Mouse (Mus musculus): ENCODE measurements around the gene Eprs. TPM values are rescaled to one million over a fixed set of nuclear protein-coding genes. Genes with fewer than 3 reads are reported as not detected.
A peak's percentile ranks its signal among the peaks of the same experiment; 100 is the strongest.

Eprs gene
- polyA plus RNA-seq, 1 experiment from 2014 or later, result 147 TPM

DNA sequence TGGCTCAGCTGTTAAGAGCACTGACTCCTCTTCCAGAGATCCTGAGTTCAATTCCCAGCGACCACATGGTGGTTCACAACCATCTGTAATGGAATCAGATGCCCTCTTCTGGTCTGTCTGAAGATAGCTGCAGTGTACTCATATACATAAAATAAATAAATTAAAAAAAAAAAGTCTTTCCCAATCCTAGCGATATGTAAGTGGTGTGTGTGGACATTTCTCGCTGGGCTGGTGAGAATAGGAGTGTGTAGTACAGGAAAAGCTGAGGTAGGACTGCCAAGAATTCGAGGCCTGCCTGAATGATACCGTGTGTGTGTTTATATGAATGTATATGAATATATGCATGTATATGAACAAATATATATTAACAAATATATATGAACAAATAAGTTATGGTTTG lies 31.5 kb upstream of the Eprs start:
- Histone ChIP-seq H3K27ac (ENCODE audit: low read depth) (no peak overlapping the region), H3K9me3 (ENCODE audit: low read depth, low read length) (no peaks in the 10 kb centered on the region), H3K9ac (peak overlapping the region; percentile 71), H3K4me2 (peak overlapping the region; percentile 59), H3K27me3 (ENCODE audit: insufficient read depth, low read length) (no peaks in the 10 kb centered on the region), H3K4me3 (ENCODE audit: low read depth, low read length) (peak overlapping the region; percentile 72), H3K4me1 (ENCODE audit: insufficient read depth) (no peaks in the 10 kb centered on the region), H3K36me3 (ENCODE audit: insufficient read depth) (peaks cover 9% of the 10 kb centered on the region)
- 0 out of 2 replicates have a peak, but pooled peaks have one; percentile 15 for TF ChIP-seq CTCF (IDR thresholded peaks at IDR 0.05; ENCODE audit: low read depth)
- WGBS, result 42% methylated on average over 5 of the region's 5 CpGs
- ATAC-seq (ENCODE audit: insufficient read depth) (no peak), DNase-seq (no peak)

DNA sequence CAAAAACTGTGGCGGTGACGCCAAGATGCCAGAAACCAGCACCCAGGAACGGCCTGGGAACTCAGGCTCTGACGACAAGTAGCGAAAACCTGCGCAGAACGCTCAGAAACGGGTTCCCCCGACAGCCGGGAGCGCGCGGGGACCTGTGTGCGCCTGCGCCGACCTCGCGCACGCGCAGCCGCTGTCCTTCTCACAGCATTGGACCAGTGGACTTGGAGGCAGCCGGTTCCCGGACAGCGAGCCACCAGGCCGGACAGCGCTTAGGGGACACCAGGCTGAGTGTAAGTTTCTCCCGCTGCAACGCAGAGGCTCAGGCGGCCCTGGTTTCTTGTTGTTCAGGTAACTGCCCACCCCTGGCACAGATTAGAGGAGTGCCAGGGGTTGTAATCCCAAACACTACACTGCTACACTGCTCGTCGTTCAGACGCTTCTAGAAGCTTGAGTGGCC lies 30.8 kb upstream of the Eprs start, which contains the start of gene Bpnt1:
TSS of gene Bpnt1 (plus strand) at position 167 of the 448 bp plus-strand sequence.
- no peak for TF ChIP-seq CTCF (IDR thresholded peaks at IDR 0.05; ENCODE audit: low read depth)
- H3K4me2 ChIP-seq, result peak within 1 kb of the TSS; percentile 59
- peak within 1 kb of the TSS; percentile 87 for H3K27ac ChIP-seq (ENCODE audit: low read depth)
- H3K4me3 ChIP-seq (ENCODE audit: low read depth, low read length), result peak within 1 kb of the TSS; percentile 72
- DNase-seq, result peak; percentile 97
- ATAC-seq (ENCODE audit: insufficient read depth), result peak; percentile 89
- no peaks in the 10 kb centered on the region for H3K9me3 ChIP-seq (ENCODE audit: low read depth, low read length)
- under 1% methylated on average over 32 of the region's 32 CpGs for WGBS
- no peaks in the 10 kb centered on the region for H3K4me1 ChIP-seq (ENCODE audit: insufficient read depth)
- H3K36me3 ChIP-seq (ENCODE audit: insufficient read depth), result peaks cover 2% of the 10 kb centered on the region; the same call in 1 of the 2 replicates
- H3K9ac ChIP-seq, result peak within 1 kb of the TSS; percentile 71
- H3K27me3 ChIP-seq (ENCODE audit: insufficient read depth, low read length), result no peaks in the 10 kb centered on the region

DNA sequence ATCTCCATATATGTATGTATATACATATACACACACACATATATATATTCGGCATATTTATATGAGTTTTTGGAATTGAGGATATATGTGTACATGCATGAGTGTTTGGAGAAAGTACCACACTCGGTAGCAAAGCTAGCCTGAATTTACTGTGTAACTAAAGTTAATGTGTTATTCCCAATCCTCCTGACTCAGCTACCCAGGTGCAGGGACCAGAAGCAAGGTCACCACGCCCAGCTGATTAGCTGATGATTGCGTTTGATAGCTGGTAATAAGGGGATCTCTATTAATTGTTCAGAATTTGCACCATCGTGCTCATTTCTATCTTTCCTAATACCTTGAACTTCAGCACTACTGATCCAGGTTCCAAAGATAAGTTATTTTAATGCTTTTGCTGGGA lies 29.2 kb upstream of the Eprs start:
- Histone ChIP-seq H3K4me3 (ENCODE audit: low read depth, low read length) (no peak overlapping the region), H3K27ac (ENCODE audit: low read depth) (no peak overlapping the region), H3K4me2 (no peak overlapping the region), H3K27me3 (ENCODE audit: insufficient read depth, low read length) (no peaks in the 10 kb centered on the region), H3K36me3 (ENCODE audit: insufficient read depth) (peaks cover 2% of the 10 kb centered on the region; the same call in 1 of the 2 replicates), H3K9ac (no peak overlapping the region), H3K4me1 (ENCODE audit: insufficient read depth) (no peaks in the 10 kb centered on the region), H3K9me3 (ENCODE audit: low read depth, low read length) (no peaks in the 10 kb centered on the region)
- ATAC-seq (ENCODE audit: insufficient read depth) (no peak), DNase-seq (no peak)
- TF ChIP-seq CTCF (IDR thresholded peaks at IDR 0.05; ENCODE audit: low read depth), result no peak
- 85% methylated on average over 5 of the region's 5 CpGs for WGBS

DNA sequence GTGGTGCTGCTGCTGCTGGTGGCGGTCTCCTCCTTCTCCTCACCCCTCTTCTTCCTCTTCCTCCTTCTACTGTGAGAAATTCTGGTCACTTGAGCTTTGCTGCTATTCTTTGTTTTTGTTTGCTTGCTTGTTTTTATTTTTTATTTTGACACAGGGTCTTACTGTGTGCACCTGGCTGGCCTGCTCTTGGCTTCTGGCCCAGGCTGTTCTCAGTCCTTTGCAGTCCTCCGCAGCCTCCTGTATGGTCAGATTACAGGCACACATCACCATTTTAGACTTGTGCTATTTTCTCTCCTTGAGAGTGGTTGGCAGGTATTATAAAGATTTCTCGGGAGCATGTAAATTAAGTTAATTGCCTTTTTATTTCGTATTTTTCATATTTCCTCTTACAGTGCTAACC lies 28.7 kb upstream of the Eprs start:
- no peak for ATAC-seq (ENCODE audit: insufficient read depth)
- WGBS, result 87% methylated on average over 4 of the region's 4 CpGs
- Histone ChIP-seq H3K4me3 (ENCODE audit: low read depth, low read length) (no peak overlapping the region), H3K9ac (no peak overlapping the region), H3K27me3 (ENCODE audit: insufficient read depth, low read length) (no peaks in the 10 kb centered on the region), H3K27ac (ENCODE audit: low read depth) (no peak overlapping the region), H3K9me3 (ENCODE audit: low read depth, low read length) (no peaks in the 10 kb centered on the region), H3K4me1 (ENCODE audit: insufficient read depth) (no peaks in the 10 kb centered on the region), H3K36me3 (ENCODE audit: insufficient read depth) (peaks cover 4% of the 10 kb centered on the region; the same call in 1 of the 2 replicates), H3K4me2 (no peak overlapping the region)
- DNase-seq, result no peak
- TF ChIP-seq CTCF (IDR thresholded peaks at IDR 0.05; ENCODE audit: low read depth), result no peak

DNA sequence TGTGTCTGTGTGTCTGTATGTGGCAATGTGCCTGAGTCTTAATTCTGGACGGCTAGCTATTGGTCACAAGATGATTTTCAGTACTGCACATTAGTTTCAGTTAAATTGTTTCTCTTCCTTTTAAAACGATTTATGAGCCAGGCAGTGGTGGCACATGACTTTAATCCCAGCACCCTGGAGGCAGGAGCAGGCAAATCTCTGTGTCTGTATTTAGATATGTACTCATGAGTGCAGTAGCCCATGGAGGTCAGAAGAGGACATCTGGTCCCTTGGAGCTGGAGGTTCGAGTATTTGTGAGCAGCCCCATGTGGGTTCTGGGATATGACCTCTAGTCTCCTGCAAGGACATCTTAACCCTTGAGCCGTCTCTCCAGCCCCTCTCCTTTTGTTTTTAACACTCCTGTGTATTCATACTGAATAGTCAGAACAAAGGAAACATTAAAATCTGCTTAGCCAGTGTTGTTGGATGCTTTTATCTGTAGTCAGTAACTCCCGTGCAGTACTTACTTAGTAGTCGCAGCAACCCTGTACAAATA lies 27.5 kb upstream of the Eprs start:
- WGBS, result 75% methylated on average over 6 of the region's 6 CpGs
- DNase-seq (no peak), ATAC-seq (ENCODE audit: insufficient read depth) (no peak)
- H3K4me2 ChIP-seq, result no peak overlapping the region
- H3K9ac ChIP-seq, result no peak overlapping the region
- no peak for TF ChIP-seq CTCF (IDR thresholded peaks at IDR 0.05; ENCODE audit: low read depth)
- H3K27me3 ChIP-seq (ENCODE audit: insufficient read depth, low read length), result no peaks in the 10 kb centered on the region
- peaks cover 6% of the 10 kb centered on the region; the same call in 1 of the 2 replicates for H3K36me3 ChIP-seq (ENCODE audit: insufficient read depth)
- no peaks in the 10 kb centered on the region for H3K9me3 ChIP-seq (ENCODE audit: low read depth, low read length)
- no peak overlapping the region for H3K4me3 ChIP-seq (ENCODE audit: low read depth, low read length)
- no peaks in the 10 kb centered on the region for H3K4me1 ChIP-seq (ENCODE audit: insufficient read depth)
- no peak overlapping the region for H3K27ac ChIP-seq (ENCODE audit: low read depth)

DNA sequence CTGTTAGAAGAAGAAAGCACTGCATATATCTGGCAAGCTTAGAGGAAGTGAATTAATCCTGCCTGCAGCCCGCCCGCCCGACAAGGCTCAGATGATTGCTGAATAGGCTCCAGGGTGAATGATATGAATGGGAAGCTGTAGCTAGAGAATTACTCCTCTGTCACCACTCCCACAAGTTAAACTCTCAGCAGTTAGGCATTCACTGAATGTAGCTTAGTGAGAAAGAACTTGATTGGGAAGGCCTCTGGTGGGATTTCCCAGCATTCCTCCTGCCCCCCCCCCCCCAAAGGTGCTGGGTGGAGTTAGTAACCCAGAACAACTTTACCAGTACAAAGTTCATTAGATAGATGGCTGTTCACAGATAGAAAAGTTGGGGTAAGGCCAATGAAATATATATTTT lies 26.3 kb upstream of the Eprs start:
- DNase-seq, result no peak
- no peak overlapping the region for H3K9ac ChIP-seq
- H3K27ac ChIP-seq (ENCODE audit: low read depth), result no peak overlapping the region
- ATAC-seq (ENCODE audit: insufficient read depth), result no peak
- WGBS, result 70% methylated on average over 3 of the region's 3 CpGs
- no peaks in the 10 kb centered on the region for H3K27me3 ChIP-seq (ENCODE audit: insufficient read depth, low read length)
- H3K4me2 ChIP-seq, result no peak overlapping the region
- TF ChIP-seq CTCF (IDR thresholded peaks at IDR 0.05; ENCODE audit: low read depth), result no peak
- H3K36me3 ChIP-seq (ENCODE audit: insufficient read depth), result peaks cover 14% of the 10 kb centered on the region
- no peaks in the 10 kb centered on the region for H3K4me1 ChIP-seq (ENCODE audit: insufficient read depth)
- H3K9me3 ChIP-seq (ENCODE audit: low read depth, low read length), result no peaks in the 10 kb centered on the region
- H3K4me3 ChIP-seq (ENCODE audit: low read depth, low read length), result no peak overlapping the region

DNA sequence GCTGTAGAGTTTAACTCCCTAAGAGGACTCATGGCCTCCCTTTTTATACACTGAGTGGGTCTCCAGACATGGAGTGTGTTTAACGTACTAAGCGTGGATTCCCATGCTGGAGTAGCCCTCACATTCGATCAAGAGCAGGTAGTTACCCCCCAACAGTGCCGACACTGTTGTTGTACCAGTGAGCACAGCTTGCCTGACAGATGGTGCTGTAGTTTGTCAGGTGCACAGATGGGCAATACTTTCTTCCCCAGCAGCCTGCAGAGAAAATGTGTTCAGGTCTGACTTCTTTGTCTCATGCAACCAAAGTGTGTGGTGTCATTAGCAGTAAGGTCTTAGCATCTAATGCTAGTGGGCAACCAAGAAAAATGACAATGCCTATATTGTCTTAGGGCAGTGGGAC lies 20.4 kb upstream of the Eprs start:
- peaks cover 62% of the 10 kb centered on the region for H3K36me3 ChIP-seq (ENCODE audit: insufficient read depth)
- no peaks in the 10 kb centered on the region for H3K27me3 ChIP-seq (ENCODE audit: insufficient read depth, low read length)
- ATAC-seq (ENCODE audit: insufficient read depth), result no peak
- no peak overlapping the region for H3K9ac ChIP-seq
- DNase-seq, result no peak
- no peaks in the 10 kb centered on the region for H3K9me3 ChIP-seq (ENCODE audit: low read depth, low read length)
- WGBS, result 93% methylated on average over 4 of the region's 4 CpGs
- no peak overlapping the region for H3K4me3 ChIP-seq (ENCODE audit: low read depth, low read length)
- no peak overlapping the region for H3K4me2 ChIP-seq
- TF ChIP-seq CTCF (IDR thresholded peaks at IDR 0.05; ENCODE audit: low read depth), result no peak
- H3K27ac ChIP-seq (ENCODE audit: low read depth), result no peak overlapping the region
- no peaks in the 10 kb centered on the region for H3K4me1 ChIP-seq (ENCODE audit: insufficient read depth)

Data from lung, embryonic 14.5 days (tissue).